Mouse (Mus musculus) Patski (cell line): Measurements from ENCODE around the gene Synrg. TPM values are rescaled to one million over a fixed set of nuclear protein-coding genes. Genes with fewer than 3 reads are reported as not detected.

Experiments
- ATAC-seq: fragments of 100-300 bp; one replicate; pipeline ENCODE4 v1.8.0; 2021
- CTCF ChIA-PET: fragments of 350-600 bp; sonication (Branson Sonifier 250); formaldehyde crosslinking; loops from one replicate; lab custom pipeline; 2022; ENCODE audit warnings: inconsistent platforms; lab: Charles Lee
- POLR2A ChIA-PET: fragments of 350-600 bp; sonication (Branson Sonifier 250); formaldehyde crosslinking; loops from one replicate; lab custom pipeline; 2022; ENCODE audit warnings: antibody characterized with exemption, inconsistent platforms; lab: Charles Lee
- DNase-seq: peaks from one replicate; pipeline ENCODE4 v3.0.0-alpha.2; 2011; ENCODE audit warnings: low read depth, low spot score
- H3K27me3 ChIP-seq: fragments of 371-371 bp; one replicate; pipeline ENCODE4 v1.5.1; 2021
- CTCF ChIP-seq: fragments of 100-300 bp; IDR thresholded peaks from one replicate; pipeline ENCODE4 v1.5.1; 2021
- in situ Hi-C: fragments of 300-500 bp; cut with MboI; formaldehyde crosslinking; loops from 3 replicates; pipeline ENCODE4 v1.11.1; 2018; ENCODE audit warnings: low pct_unique_long_range_greater_than_20kb, mixed read lengths
- polyA plus RNA-seq: library from polyadenylated mRNA; unstranded; gene quantifications from one replicate; pipeline ENCODE4 v1.2.3, GENCODE M21; 2021

Synrg gene
- polyA plus RNA-seq, 1 experiment from 2014 or later = 34.3 TPM

- POLR2A ChIA-PET = interaction anchor here (1.2 kb wide), 1 partner anchor 10 kb away, joined by 6 read pairs; no protein-coding TSS in a partner anchor
Measured at GRCm38 (mm10) chr11:84069034-84069370, 104.8 kb downstream of the Synrg start, which contains the start of gene Dusp14. Gene Dusp14, minus strand, starts transcription at chr11:84069261.

GRCm38 (mm10) chr11:84072904-84073651, 108.8 kb downstream of the Synrg start:
- DNase-seq = peak; percentile 73
- peak; percentile 37 for ATAC-seq
- in situ Hi-C loops = no loop called here
- ChIA-PET CTCF (interaction anchor here (0.6 kb wide), 1 partner anchor 40 kb away, joined by 3 read pairs; no protein-coding TSS in a partner anchor), POLR2A (interaction anchor here (0.6 to 0.8 kb wide), 4 partner anchors 42 to 482 kb away, joined by 3 to 9 read pairs (median 3); no protein-coding TSS in a partner anchor)
- H3K27me3 ChIP-seq = no peaks in the 10 kb centered on the region
- TF ChIP-seq CTCF = no peak

More at GRCm38 (mm10) chr11:84069034-84069370, 104.8 kb downstream of the Synrg start, which contains the start of gene Dusp14:
- DNase-seq (no peak), ATAC-seq (peak; percentile 63)
- no peak for TF ChIP-seq CTCF
- in situ Hi-C loops = no loop called here
- CTCF ChIA-PET = interaction anchor here (1.6 kb wide), 1 partner anchor 37 kb away, joined by 5 read pairs; no protein-coding TSS in a partner anchor
- no peaks in the 10 kb centered on the region for H3K27me3 ChIP-seq

- in situ Hi-C loops = no loop called here
- no peak for DNase-seq
- no peaks in the 10 kb centered on the region for H3K27me3 ChIP-seq
- no peak for TF ChIP-seq CTCF
- ChIA-PET CTCF (interaction anchor here (0.6 kb wide), 2 partner anchors 39 to 102 kb away, joined by 3 read pairs; no protein-coding TSS in a partner anchor), POLR2A (interaction anchor here (0.6 to 0.8 kb wide), 5 partner anchors 11 to 483 kb away, joined by 3 to 9 read pairs (median 3); no protein-coding TSS in a partner anchor)
- ATAC-seq = no peak
Measured at GRCm38 (mm10) chr11:84073816-84074764, 109.9 kb downstream of the Synrg start.

GRCm38 (mm10) chr11:84077008-84077407, 112.8 kb downstream of the Synrg start:
- DNase-seq (no peak), ATAC-seq (no peak)
- H3K27me3 ChIP-seq = no peaks in the 10 kb centered on the region
- in situ Hi-C loops = no loop called here
- POLR2A ChIA-PET = interaction anchor here (0.7 kb wide), 1 partner anchor 436 kb away, joined by 4 read pairs; the partner anchor contains the start of gene Aatf
- CTCF ChIA-PET = interaction anchor here (1.3 to 2.4 kb wide), 2 partner anchors 18 to 32 kb away, joined by 3 to 8 read pairs; no protein-coding TSS in a partner anchor
- TF ChIP-seq CTCF = no peak

GRCm38 (mm10) chr11:84078601-84079000, 114.4 kb downstream of the Synrg start:
- in situ Hi-C loops = no loop called here
- POLR2A ChIA-PET = interaction anchor here (1.0 to 1.5 kb wide), 2 partner anchors 10 to 11 kb away, joined by 3 to 6 read pairs; partner anchors contain the start of gene Dusp14
- no peak for TF ChIP-seq CTCF
- CTCF ChIA-PET = interaction anchor here (1.5 kb wide), 1 partner anchor 11 kb away, joined by 4 read pairs; no protein-coding TSS in a partner anchor
- no peaks in the 10 kb centered on the region for H3K27me3 ChIP-seq
- DNase-seq (no peak), ATAC-seq (no peak)

GRCm38 (mm10) chr11:84079361-84079760, 115.1 kb downstream of the Synrg start:
- in situ Hi-C loops = no loop called here
- DNase-seq = no peak
- no peak for ATAC-seq
- no peaks in the 10 kb centered on the region for H3K27me3 ChIP-seq
- TF ChIP-seq CTCF = no peak
- POLR2A ChIA-PET = interaction anchor here (1.0 to 1.5 kb wide), 2 partner anchors 10 to 12 kb away, joined by 3 to 6 read pairs; partner anchors contain the start of gene Dusp14
- CTCF ChIA-PET = interaction anchor here (1.5 kb wide), 1 partner anchor 10 kb away, joined by 4 read pairs; no protein-coding TSS in a partner anchor

GRCm38 (mm10) chr11:84079887-84080286, 115.7 kb downstream of the Synrg start:
- peak; percentile 32 for ATAC-seq
- ChIA-PET CTCF (no interaction called here), POLR2A (interaction anchor here (1.0 to 1.6 kb wide), 2 partner anchors 34 to 37 kb away, joined by 3 read pairs; no protein-coding TSS in a partner anchor)
- in situ Hi-C loops = no loop called here
- no peak for DNase-seq
- TF ChIP-seq CTCF = no peak
- no peaks in the 10 kb centered on the region for H3K27me3 ChIP-seq

- no peaks in the 10 kb centered on the region for H3K27me3 ChIP-seq
- in situ Hi-C loops = no loop called here
- ATAC-seq (peak; percentile 28), DNase-seq (no peak)
- CTCF ChIA-PET = no interaction called here
- peak; percentile 17 for TF ChIP-seq CTCF
- POLR2A ChIA-PET = interaction anchor here (1.0 to 1.6 kb wide), 2 partner anchors 34 to 37 kb away, joined by 3 read pairs; no protein-coding TSS in a partner anchor
Measured at GRCm38 (mm10) chr11:84080327-84080726, 116.1 kb downstream of the Synrg start.

GRCm38 (mm10) chr11:84081901-84082300, 117.7 kb downstream of the Synrg start:
- no peaks in the 10 kb centered on the region for H3K27me3 ChIP-seq
- TF ChIP-seq CTCF = no peak
- no peak for DNase-seq
- in situ Hi-C loops = no loop called here
- ATAC-seq = no peak
- CTCF ChIA-PET = no interaction called here
- POLR2A ChIA-PET = no interaction called here
